Mouse (Mus musculus): ENCODE measurements around the gene Prss41.

Gene Prss41

GRCm38 (mm10) chr17:23825591-23825990 is 18.4 kb downstream of the Prss41 start:
- DNase-seq, result no peak

DNA sequence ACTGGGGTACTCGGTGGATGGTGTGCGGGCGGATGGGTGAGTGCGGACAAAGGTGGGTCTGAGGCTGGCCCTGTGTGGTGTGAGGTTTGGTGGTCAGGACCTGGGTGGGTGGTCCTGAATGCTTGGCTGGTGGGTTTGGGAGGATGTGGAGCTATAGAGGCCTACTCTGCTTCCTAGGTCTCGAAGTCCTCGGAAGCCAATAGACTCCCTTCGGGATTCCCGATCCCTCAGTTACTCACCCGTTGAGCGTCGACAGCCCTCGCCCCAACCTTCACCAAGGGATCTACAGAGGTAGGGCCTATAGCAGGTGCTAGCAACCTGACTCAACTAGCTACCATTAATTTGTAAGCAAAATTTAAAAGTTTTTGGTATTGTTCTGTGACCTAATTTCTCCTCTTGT is 20.4 kb downstream of the Prss41 start:
- no peak for DNase-seq

DNA sequence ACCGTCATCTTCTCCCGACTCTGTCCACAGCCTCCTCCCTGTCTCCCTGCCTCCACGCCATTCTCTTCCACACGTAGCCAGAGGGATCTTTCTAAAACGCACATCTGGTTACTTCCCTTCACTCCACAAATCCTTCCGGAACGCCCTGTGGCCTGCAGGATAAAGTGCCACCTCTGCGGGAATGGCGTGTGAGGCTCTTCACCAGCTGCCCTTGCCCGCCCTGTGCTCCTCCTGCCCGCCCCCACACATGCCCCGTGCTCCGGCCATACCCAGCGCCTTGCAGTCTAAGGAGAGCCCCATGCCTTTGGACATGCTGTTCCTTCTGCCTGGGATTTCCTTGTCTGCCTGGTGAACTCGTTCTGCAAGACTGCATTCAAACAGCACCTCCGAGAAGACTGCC is 21.0 kb downstream of the Prss41 start:
- DNase-seq, result no peak

DNA sequence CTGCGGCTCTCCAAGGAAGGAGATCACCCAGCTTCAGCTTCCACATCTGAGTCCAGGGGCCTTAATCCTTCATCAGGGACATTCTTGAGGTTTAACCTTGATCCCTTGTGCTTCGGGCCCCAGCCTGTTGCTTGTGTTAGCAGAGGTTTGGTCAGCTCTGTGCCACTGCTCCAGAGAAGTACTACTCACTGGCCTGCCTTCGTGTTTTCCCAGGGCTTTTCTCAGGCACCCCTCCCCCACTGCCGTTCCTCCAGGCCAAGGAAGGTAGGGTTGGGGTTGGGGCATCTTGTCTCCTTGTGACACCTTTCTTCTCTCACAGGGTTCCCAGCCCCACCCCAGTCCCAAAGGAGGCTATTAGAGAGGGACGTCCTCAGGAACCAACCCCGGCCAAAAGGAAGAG is 21.9 kb downstream of the Prss41 start:
- no peak for DNase-seq

- DNase-seq, result no peak
These were observed 23.2 kb downstream of the Prss41 start for GRCm38 (mm10) chr17:23820731-23821130.

DNA sequence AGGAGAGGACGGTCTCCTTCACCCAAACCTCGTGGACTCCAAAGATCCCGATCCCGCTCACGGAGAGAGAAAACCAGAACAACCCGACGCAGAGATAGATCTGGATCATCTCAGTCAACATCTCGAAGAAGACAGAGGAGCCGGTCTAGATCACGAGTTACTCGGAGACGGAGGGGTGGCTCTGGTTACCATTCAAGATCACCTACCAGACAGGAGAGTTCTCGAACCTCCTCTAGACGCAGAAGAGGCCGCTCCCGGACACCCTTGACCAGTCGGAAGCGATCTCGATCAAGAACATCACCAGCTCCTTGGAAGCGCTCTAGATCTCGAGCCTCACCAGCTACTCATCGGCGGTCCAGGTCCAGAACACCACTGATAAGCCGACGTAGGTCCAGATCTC is 24.7 kb downstream of the Prss41 start:
- DNase-seq, result no peak

DNA sequence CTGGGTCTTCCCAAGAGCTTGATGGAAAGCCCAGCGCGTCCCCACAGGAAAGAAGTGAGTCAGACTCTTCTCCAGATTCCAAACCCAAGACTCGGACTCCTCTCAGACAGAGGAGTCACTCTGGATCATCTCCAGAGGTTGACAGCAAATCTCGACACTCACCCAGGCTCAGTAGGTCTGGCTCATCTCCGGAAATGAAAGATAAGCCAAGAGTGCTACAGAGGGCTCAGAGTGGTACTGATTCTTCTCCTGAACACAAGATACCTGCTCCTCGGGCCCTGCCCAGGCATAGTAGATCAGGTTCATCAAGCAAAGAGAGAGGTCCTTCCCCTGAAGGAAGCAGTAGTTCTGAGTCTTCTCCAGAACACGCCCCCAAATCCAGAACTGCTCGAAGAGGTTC is 25.4 kb downstream of the Prss41 start:
- DNase-seq, result no peak

GRCm38 (mm10) chr17:23815641-23816040 is 28.3 kb downstream of the Prss41 start:
- DNase-seq, result no peak

DNA sequence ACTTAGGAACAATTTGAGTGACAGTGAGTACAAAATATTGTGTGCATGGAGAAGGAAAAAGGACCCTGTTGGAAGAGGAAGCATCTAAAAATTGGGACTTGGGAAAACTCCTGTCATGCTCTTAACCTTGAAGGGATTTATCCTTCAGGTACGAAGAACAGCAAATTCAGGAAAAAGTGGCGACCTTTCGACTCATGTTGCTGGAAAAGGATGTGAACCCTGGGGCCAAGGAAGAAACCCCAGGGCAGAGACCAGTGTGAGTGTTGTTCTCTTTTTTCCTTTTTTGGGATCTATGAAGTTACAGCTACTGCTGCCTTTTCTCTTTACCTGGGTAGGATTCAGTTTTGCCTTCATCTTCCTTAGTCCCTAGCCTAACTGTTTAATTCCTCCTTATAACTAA is 36.1 kb downstream of the Prss41 start:
- DNase-seq, result no peak

GRCm38 (mm10) chr17:23806867-23807266 is 37.1 kb downstream of the Prss41 start:
- peak; percentile 66 to 76 for DNase-seq

DNA sequence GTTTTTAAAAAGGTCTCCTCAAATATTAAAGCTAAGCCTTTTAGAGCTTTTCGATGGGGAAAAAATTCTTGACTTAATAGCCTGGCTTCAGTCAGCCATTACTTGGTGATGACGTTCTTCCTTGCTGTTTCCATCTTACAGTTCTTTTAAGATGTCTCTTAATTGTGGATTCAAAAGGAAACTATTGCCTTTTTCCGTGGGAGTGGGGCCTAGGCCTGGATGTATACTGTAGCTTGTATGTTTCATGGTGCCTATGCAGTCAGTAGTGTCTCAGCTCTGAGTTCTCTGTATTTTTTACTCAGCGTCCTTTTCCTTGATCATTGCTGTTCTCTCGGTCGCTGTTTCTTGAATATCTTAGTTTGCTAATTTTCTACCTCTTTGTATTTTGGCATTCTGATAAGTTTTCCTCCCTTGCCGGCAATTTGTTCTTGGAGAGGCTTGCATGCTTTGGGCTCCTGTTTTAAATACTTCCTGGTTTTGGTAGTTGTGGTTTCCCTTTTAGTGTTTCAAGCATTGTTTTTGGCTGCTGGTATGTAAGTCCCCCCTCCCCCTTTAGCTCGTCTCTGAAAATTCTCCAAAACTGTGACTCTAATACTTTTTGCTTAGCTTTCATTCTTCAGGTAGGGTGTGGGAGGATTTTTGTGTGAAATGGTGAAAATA is 39.4 kb downstream of the Prss41 start:
- no peak for DNase-seq

GRCm38 (mm10) chr17:23803366-23804041 is 40.5 kb downstream of the Prss41 start:
- DNase-seq, result peak in 1 of 2 experiments; percentile 92

GRCm38 (mm10) chr17:23802746-23803365 is 41.1 kb downstream of the Prss41 start:
- peak; percentile 97 to 99 for DNase-seq

GRCm38 (mm10) chr17:23801627-23802026 is 42.3 kb downstream of the Prss41 start:
- no peak for DNase-seq

DNA sequence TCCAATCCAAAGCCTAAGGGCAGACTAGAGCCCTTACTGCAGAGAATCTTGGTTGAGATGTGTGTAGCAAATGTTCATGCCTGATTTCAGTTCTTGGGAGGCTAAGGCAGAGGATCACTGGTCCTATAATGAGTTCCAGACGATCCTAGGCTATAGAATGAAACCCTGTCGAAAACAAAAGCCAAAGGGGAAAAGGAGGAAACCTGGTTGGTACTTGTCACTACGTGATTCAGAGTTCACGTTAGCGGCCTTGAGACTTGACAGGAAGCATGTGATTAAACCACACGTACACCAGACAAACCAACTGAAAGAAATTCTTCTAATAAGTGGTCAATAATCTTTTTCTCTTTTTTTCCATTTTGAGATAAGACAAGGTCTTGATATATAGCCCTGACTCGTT is 46.7 kb downstream of the Prss41 start:
- no peak for DNase-seq

- DNase-seq, result no peak
These were observed 48.6 kb downstream of the Prss41 start for GRCm38 (mm10) chr17:23795323-23795722.

GRCm38 (mm10) chr17:23791079-23791357 is 53.0 kb downstream of the Prss41 start:
- DNase-seq, result peak in 1 of 2 experiments; percentile 52

GRCm38 (mm10) chr17:23790269-23791078 is 53.5 kb downstream of the Prss41 start, which contains the start of gene Srrm2:
Gene Srrm2 (plus strand): TSS chr17:23790532.
- peak; percentile 74 to 80 for DNase-seq

DNA sequence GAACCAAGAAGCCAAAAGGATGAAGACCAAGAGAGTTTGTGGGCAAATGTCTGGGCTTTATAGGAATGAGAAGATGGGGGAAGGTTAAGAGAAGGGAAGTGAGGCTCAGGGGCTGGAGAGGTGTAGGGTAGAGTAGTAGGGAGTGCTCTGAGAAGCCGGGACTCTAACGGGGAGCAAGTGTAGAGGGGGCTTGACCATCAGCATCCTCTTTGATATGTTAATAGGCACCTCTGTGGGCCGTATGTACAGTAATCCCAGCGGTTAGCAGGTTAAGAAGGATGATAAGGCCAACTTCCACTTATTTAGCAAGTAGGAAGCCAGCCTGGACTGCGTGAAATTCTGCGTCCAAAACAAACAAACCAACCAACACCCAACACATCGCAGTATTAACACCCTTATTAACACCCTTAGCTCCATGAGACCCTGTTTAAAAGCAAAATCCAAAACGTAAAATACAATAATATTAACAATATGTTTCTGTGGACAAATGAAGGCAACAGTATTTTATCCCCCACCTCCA is 54.2 kb downstream of the Prss41 start:
- DNase-seq, result no peak

DNA sequence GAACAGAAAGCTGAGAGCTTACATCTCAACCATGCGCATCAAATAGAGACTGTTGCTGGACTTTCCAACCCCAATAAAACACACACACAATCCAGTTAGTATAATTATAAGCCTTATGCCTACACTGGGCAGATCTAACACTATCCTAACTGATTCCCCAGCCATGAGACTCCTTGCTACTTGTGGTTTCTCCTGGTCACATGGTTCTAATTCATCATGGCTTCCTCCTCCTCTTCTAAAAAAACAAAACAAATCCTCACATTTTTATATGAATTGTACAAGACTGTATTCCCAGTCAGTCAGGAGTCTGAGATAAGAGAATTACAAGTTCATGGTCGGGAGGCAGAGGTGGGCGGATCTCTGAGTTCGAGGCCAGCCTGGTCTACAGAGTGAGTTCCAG is 55.0 kb downstream of the Prss41 start:
- DNase-seq, result no peak

All from cerebellum, postnatal 25 days (tissue).